Mouse (Mus musculus): ENCODE data around the gene Padi2. TPM values are rescaled to one million over a fixed set of nuclear protein-coding genes. Genes with fewer than 3 reads are reported as not detected.

Padi2 gene
- polyA plus RNA-seq, 1 experiment from 2014 or later = 3.8 TPM

DNA sequence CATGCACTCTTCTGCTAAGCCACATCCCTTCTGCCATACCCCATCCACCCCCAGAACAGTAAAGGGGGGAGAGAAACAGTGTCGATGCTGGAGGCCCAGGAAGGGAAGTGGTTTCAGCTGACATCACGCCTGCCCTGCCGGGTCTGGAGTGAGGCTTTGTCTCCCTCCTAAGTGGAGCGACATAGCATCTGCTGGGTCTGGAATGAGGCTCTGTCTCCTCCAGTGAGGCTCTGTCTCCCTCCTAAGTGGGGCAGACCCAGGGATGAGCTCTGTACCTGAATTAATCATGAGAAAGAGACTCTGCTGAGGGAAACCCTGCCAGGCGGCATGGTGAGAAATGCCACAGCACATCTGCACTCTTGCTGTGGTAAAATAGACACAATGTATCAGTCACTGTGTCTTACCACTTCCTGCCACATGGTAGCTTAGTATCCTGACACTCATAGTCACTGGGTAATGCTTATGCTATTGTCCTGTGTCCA is 38.9 kb downstream of the Padi2 start:
- H3K4me1 ChIP-seq (ENCODE audit: control insufficient read depth, insufficient read depth, low read length) = no peaks in the 10 kb centered on the region

DNA sequence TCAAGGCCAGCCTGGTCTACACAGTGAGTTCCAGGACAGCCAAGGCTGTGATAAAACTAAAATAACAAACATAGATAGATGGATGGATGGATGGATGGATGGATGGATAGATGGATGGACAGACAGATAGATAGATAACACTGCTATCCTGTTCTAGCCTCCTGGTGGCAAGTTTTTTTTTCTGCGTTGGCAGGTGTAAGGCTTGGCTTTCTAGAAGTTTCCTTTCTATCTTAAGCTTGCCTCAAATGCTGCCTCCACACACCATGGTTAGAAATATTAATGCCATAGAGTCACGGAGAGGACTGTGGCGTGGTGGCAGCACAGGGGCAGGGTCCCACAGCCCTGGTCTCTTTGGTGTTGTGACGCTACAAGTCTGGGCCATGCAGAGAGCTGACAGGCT is 39.4 kb downstream of the Padi2 start:
- WGBS (ENCODE audit: insufficient replicate concordance) = 84% methylated on average over 4 of the region's 4 CpGs
- Histone ChIP-seq H3K27ac (ENCODE audit: low read depth, low read length) (no peak overlapping the region), H3K4me2 (no peak overlapping the region), H3K27me3 (ENCODE audit: control insufficient read depth, insufficient read depth, low read length) (0 out of 2 replicates have a peak, but pooled peaks cover 2% of the 10 kb centered on the region), H3K4me3 (ENCODE audit: low read depth, low read length) (no peak overlapping the region), H3K9ac (ENCODE audit: low read depth, low read length) (no peak overlapping the region), H3K4me1 (ENCODE audit: control insufficient read depth, insufficient read depth, low read length) (0 out of 2 replicates have a peak, but pooled peaks cover under 1% of the 10 kb centered on the region), H3K36me3 (ENCODE audit: control insufficient read depth, insufficient read depth, low read length) (no peaks in the 10 kb centered on the region), H3K9me3 (replicated peaks; ENCODE audit: control insufficient read depth, low read length) (no peaks in the 10 kb centered on the region)
- ATAC-seq (replicated peaks; ENCODE audit: insufficient number of reproducible peaks, low FRiP score, low TSS enrichment) = no peak

More for the DNA sequence above, 38.9 kb downstream of the Padi2 start:
- 72% methylated on average over 5 of the region's 5 CpGs for WGBS (ENCODE audit: insufficient replicate concordance)
- ATAC-seq (replicated peaks; ENCODE audit: insufficient number of reproducible peaks, low FRiP score, low TSS enrichment) = no peak
- no peak overlapping the region for H3K9ac ChIP-seq (ENCODE audit: low read depth, low read length)
- no peaks in the 10 kb centered on the region for H3K9me3 ChIP-seq (replicated peaks; ENCODE audit: control insufficient read depth, low read length)
- H3K4me2 ChIP-seq = no peak overlapping the region
- H3K27me3 ChIP-seq (ENCODE audit: control insufficient read depth, insufficient read depth, low read length) = 0 out of 2 replicates have a peak, but pooled peaks cover 2% of the 10 kb centered on the region
- no peak overlapping the region for H3K27ac ChIP-seq (ENCODE audit: low read depth, low read length)
- H3K36me3 ChIP-seq (ENCODE audit: control insufficient read depth, insufficient read depth, low read length) = no peaks in the 10 kb centered on the region
- no peak overlapping the region for H3K4me3 ChIP-seq (ENCODE audit: low read depth, low read length)

DNA sequence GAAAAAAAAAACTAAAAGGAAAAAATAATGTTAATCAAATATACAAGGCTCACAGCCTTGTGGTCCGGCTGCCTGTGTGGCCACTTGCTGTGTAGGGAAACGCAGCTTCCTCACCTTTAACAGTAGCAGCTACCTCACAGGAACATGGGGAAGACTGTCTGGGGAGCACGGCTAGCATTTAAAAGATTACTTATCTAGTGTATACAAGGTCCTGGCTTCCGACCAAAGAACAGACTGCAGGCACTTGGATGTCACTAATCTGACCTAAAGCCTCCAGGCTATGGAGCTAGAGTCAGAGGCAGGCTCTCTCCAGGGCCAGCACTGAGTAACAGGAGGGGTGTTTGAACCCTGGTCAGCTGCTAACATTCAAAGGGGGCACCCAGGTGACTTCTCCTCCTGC is 39.9 kb downstream of the Padi2 start:
- Histone ChIP-seq H3K27ac (ENCODE audit: low read depth, low read length) (no peak overlapping the region), H3K27me3 (ENCODE audit: control insufficient read depth, insufficient read depth, low read length) (0 out of 2 replicates have a peak, but pooled peaks cover 2% of the 10 kb centered on the region), H3K36me3 (ENCODE audit: control insufficient read depth, insufficient read depth, low read length) (no peaks in the 10 kb centered on the region), H3K4me1 (ENCODE audit: control insufficient read depth, insufficient read depth, low read length) (0 out of 2 replicates have a peak, but pooled peaks cover 2% of the 10 kb centered on the region), H3K4me2 (no peak overlapping the region), H3K9ac (ENCODE audit: low read depth, low read length) (no peak overlapping the region), H3K9me3 (replicated peaks; ENCODE audit: control insufficient read depth, low read length) (no peaks in the 10 kb centered on the region), H3K4me3 (ENCODE audit: low read depth, low read length) (no peak overlapping the region)
- 51% methylated on average over 4 of the region's 4 CpGs for WGBS (ENCODE audit: insufficient replicate concordance)
- no peak for ATAC-seq (replicated peaks; ENCODE audit: insufficient number of reproducible peaks, low FRiP score, low TSS enrichment)

DNA sequence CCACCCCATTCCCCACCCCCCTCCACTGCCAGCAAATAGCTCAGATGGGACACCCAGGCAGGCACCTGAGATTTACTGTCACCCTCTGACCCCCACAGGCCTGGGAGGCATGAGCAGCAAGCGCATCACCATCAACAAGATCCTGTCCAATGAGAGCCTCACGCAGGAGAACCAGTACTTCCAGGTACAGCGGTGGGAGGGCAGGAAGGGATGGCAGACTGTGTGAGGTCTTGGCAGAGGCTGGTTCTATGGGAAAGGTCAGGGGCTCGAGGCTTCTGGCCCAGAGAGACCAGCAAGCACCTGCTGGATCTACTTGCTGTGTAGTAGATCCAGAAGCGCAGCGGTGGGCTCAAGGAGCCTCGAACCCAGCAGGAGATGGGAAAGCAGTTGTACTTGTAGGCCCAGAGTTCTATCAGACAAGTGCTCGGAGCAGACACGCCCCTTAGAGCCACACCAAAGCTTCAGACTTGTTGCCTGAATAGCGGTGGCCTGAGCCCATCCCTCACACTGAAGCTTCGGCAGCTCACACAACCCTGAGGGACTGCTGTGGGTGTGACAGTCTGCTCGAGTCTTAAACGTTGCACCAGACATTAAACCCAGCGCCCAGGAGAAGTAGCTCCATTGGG is 40.5 kb downstream of the Padi2 start:
- ATAC-seq (replicated peaks; ENCODE audit: insufficient number of reproducible peaks, low FRiP score, low TSS enrichment) = no peak; the same call in 1 of the 2 replicates
- H3K36me3 ChIP-seq (ENCODE audit: control insufficient read depth, insufficient read depth, low read length) = no peaks in the 10 kb centered on the region
- H3K4me2 ChIP-seq = no peak overlapping the region
- no peaks in the 10 kb centered on the region for H3K9me3 ChIP-seq (replicated peaks; ENCODE audit: control insufficient read depth, low read length)
- 0 out of 2 replicates have a peak, but pooled peaks cover 2% of the 10 kb centered on the region for H3K4me1 ChIP-seq (ENCODE audit: control insufficient read depth, insufficient read depth, low read length)
- 0 out of 2 replicates have a peak, but pooled peaks cover 2% of the 10 kb centered on the region for H3K27me3 ChIP-seq (ENCODE audit: control insufficient read depth, insufficient read depth, low read length)
- WGBS (ENCODE audit: insufficient replicate concordance) = 78% methylated on average over 14 of the region's 14 CpGs
- no peak overlapping the region for H3K4me3 ChIP-seq (ENCODE audit: low read depth, low read length)
- no peak overlapping the region for H3K27ac ChIP-seq (ENCODE audit: low read depth, low read length)
- H3K9ac ChIP-seq (ENCODE audit: low read depth, low read length) = no peak overlapping the region

DNA sequence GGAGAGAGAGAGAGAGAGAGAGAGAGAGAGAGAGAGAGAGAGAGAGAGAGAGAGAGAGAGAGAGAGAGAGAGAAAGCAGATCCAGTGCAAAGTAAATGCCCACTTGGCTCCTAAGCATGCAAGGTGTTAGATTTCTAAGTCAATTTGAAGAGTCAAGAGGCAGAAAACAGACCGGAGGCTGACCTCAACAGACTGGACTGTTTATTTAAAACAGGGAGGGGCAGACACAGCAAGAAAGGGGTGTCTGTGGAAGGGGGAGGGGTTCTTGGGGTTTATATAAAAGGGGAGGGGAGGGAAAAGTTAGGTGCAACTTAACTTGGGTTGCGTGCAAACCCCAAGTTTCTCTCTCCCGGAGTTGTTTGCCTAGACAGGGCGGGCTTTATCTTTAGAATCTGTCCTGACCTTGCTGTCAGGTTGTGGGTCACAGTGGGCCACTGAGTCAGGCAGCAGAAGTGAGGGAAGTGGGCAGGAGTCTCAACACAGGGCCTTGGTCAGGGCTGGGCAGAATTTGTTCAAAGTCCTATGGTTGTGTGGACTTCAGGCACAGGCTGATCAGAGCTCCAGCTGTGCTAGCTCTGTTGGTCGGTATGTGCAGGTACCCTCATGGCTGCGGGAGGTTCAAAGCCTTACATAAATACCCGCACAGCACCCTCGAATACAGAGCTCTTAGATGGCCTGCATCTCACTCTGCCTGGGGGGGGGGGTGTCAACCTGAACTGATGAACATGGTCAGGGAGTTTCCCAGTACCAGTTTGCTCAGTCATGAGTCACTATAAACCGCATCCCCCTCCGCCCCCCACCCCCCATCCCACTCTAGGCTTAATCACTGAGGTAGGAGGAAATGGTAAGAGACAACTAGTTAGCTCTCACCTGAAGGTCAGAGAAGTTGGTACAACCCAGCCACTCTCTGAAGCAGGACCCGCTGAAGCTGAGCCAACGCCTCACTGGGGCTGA is 41.6 kb downstream of the Padi2 start:
- H3K4me3 ChIP-seq (ENCODE audit: low read depth, low read length) = no peak overlapping the region
- no peak for ATAC-seq (replicated peaks; ENCODE audit: insufficient number of reproducible peaks, low FRiP score, low TSS enrichment)
- 80% methylated on average over 12 of the region's 12 CpGs for WGBS (ENCODE audit: insufficient replicate concordance)

DNA sequence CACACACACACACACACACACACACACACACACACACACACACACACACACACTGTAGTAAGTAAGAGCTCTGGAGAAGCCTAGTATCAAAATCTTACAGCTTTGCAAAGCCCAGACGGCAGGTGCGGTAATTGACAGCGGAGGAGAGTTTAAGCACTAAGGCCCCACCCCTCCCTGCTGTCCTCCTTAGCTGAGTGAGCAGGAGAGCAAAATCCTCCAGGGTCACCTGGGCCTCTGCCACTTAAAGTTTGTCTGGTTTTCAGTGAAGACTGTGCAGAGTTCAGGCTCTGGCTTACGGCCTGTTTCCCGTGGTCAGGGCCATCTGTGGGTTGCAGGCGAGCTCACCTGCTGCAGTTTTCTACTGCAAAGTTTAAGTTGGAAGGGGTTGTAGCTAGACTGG is 42.3 kb downstream of the Padi2 start:
- Histone ChIP-seq H3K27ac (ENCODE audit: low read depth, low read length) (no peak overlapping the region), H3K4me2 (no peak overlapping the region), H3K9me3 (replicated peaks; ENCODE audit: control insufficient read depth, low read length) (no peaks in the 10 kb centered on the region), H3K4me1 (ENCODE audit: control insufficient read depth, insufficient read depth, low read length) (0 out of 2 replicates have a peak, but pooled peaks cover 2% of the 10 kb centered on the region), H3K36me3 (ENCODE audit: control insufficient read depth, insufficient read depth, low read length) (no peaks in the 10 kb centered on the region), H3K4me3 (ENCODE audit: low read depth, low read length) (no peak overlapping the region), H3K9ac (ENCODE audit: low read depth, low read length) (no peak overlapping the region), H3K27me3 (ENCODE audit: control insufficient read depth, insufficient read depth, low read length) (0 out of 2 replicates have a peak, but pooled peaks cover 2% of the 10 kb centered on the region)
- no peak for ATAC-seq (replicated peaks; ENCODE audit: insufficient number of reproducible peaks, low FRiP score, low TSS enrichment)
- WGBS (ENCODE audit: insufficient replicate concordance) = 81% methylated on average over 6 of the region's 6 CpGs

More for the DNA sequence above, 41.6 kb downstream of the Padi2 start:
- 0 out of 2 replicates have a peak, but pooled peaks cover 2% of the 10 kb centered on the region for H3K27me3 ChIP-seq (ENCODE audit: control insufficient read depth, insufficient read depth, low read length)
- H3K36me3 ChIP-seq (ENCODE audit: control insufficient read depth, insufficient read depth, low read length) = no peaks in the 10 kb centered on the region
- no peak overlapping the region for H3K9ac ChIP-seq (ENCODE audit: low read depth, low read length)
- no peak overlapping the region for H3K4me2 ChIP-seq
- H3K9me3 ChIP-seq (replicated peaks; ENCODE audit: control insufficient read depth, low read length) = no peaks in the 10 kb centered on the region
- H3K4me1 ChIP-seq (ENCODE audit: control insufficient read depth, insufficient read depth, low read length) = 0 out of 2 replicates have a peak, but pooled peaks cover 2% of the 10 kb centered on the region
- no peak overlapping the region for H3K27ac ChIP-seq (ENCODE audit: low read depth, low read length)

DNA sequence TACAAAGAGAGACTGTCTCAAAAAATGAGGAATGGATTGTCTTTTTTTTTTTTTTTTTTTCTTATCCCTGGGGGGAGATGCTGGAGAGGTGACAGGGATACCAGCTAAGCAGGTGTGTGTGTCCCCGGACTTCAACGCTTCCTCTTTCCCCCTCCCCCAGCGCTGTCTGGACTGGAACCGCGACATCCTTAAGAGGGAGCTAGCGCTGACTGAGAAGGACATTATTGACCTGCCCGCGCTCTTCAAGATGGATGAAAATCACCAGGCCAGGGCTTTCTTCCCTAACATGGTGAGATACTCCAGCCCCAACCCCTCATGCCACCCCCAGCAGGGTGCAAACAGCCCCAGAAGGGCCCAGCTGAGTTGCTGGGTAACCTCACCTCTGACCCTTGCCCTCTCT is 42.9 kb downstream of the Padi2 start:
- WGBS (ENCODE audit: insufficient replicate concordance) = 73% methylated on average over 8 of the region's 8 CpGs
- no peaks in the 10 kb centered on the region for H3K36me3 ChIP-seq (ENCODE audit: control insufficient read depth, insufficient read depth, low read length)

DNA sequence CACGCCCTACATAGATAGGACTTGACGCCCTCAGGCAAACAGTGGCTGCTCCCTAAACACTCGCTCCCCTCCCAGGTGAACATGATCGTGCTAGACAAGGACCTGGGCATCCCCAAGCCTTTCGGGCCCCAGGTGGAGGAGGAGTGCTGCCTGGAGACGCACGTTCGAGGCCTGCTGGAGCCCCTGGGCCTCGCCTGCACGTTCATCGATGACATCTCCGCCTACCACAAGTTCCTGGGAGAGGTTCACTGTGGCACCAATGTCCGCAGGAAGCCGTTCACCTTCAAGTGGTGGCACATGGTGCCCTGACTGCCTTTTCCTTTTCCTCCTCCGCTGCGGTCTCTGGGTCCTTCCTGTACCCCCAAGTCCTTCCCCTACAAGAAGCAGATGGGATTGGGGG is 43.5 kb downstream of the Padi2 start:
- Histone ChIP-seq H3K9ac (ENCODE audit: low read depth, low read length) (no peak overlapping the region), H3K4me2 (no peak overlapping the region), H3K36me3 (ENCODE audit: control insufficient read depth, insufficient read depth, low read length) (no peaks in the 10 kb centered on the region), H3K9me3 (replicated peaks; ENCODE audit: control insufficient read depth, low read length) (no peaks in the 10 kb centered on the region), H3K4me1 (ENCODE audit: control insufficient read depth, insufficient read depth, low read length) (0 out of 2 replicates have a peak, but pooled peaks cover 2% of the 10 kb centered on the region), H3K27me3 (ENCODE audit: control insufficient read depth, insufficient read depth, low read length) (0 out of 2 replicates have a peak, but pooled peaks cover 2% of the 10 kb centered on the region), H3K4me3 (ENCODE audit: low read depth, low read length) (no peak overlapping the region), H3K27ac (ENCODE audit: low read depth, low read length) (no peak overlapping the region)
- ATAC-seq (replicated peaks; ENCODE audit: insufficient number of reproducible peaks, low FRiP score, low TSS enrichment) = no peak
- 81% methylated on average over 16 of the region's 16 CpGs for WGBS (ENCODE audit: insufficient replicate concordance)

More for the DNA sequence above, 42.9 kb downstream of the Padi2 start:
- no peaks in the 10 kb centered on the region for H3K9me3 ChIP-seq (replicated peaks; ENCODE audit: control insufficient read depth, low read length)
- no peak for ATAC-seq (replicated peaks; ENCODE audit: insufficient number of reproducible peaks, low FRiP score, low TSS enrichment)
- no peak overlapping the region for H3K9ac ChIP-seq (ENCODE audit: low read depth, low read length)
- H3K4me3 ChIP-seq (ENCODE audit: low read depth, low read length) = no peak overlapping the region
- H3K4me1 ChIP-seq (ENCODE audit: control insufficient read depth, insufficient read depth, low read length) = 0 out of 2 replicates have a peak, but pooled peaks cover 2% of the 10 kb centered on the region
- H3K27ac ChIP-seq (ENCODE audit: low read depth, low read length) = no peak overlapping the region
- H3K4me2 ChIP-seq = no peak overlapping the region
- 0 out of 2 replicates have a peak, but pooled peaks cover 2% of the 10 kb centered on the region for H3K27me3 ChIP-seq (ENCODE audit: control insufficient read depth, insufficient read depth, low read length)
